Mouse (Mus musculus) MN1 (cell line): Measurements from ENCODE around the gene Ndufab1.

Source experiments
- DNase-seq: peaks from one replicate; pipeline ENCODE4 v3.0.0-alpha.2; 2016; ENCODE audit warnings: low spot score

The Ndufab1 gene

GRCm38 (mm10) chr7:122101747-122102244, at the start of gene Ndufab1:
Gene Ndufab1 (minus strand): TSS chr7:122101886.
- DNase-seq, result peak; percentile 95

- no peak for DNase-seq
These were observed 39.3 kb upstream of the Ndufab1 start for GRCm38 (mm10) chr7:122140991-122141390.

GRCm38 (mm10) chr7:122138190-122138589, 36.5 kb upstream of the Ndufab1 start:
- DNase-seq, result no peak

- DNase-seq, result no peak
These were observed 35.4 kb upstream of the Ndufab1 start for GRCm38 (mm10) chr7:122137071-122137470.

- peak; percentile 12 for DNase-seq
These were observed 33.4 kb upstream of the Ndufab1 start for GRCm38 (mm10) chr7:122135070-122135469.

- no peak for DNase-seq
These were observed 31.6 kb upstream of the Ndufab1 start for GRCm38 (mm10) chr7:122133338-122133625.

- peak; percentile 98 for DNase-seq
These were observed 31.0 kb upstream of the Ndufab1 start, which contains the start of the genes Palb2 and Dctn5 for GRCm38 (mm10) chr7:122132497-122133337. Gene Palb2 (minus strand): TSS chr7:122132985. Gene Dctn5 (plus strand): TSS chr7:122133041.

GRCm38 (mm10) chr7:122131834-122132233, 30.1 kb upstream of the Ndufab1 start:
- DNase-seq, result no peak

GRCm38 (mm10) chr7:122126946-122127345, 25.3 kb upstream of the Ndufab1 start:
- DNase-seq, result no peak

- no peak for DNase-seq
These were observed 23.9 kb upstream of the Ndufab1 start for GRCm38 (mm10) chr7:122125636-122126035.

GRCm38 (mm10) chr7:122123518-122123917, 21.8 kb upstream of the Ndufab1 start:
- DNase-seq, result no peak

- no peak for DNase-seq
These were observed 6.5 kb upstream of the Ndufab1 start for GRCm38 (mm10) chr7:122108206-122108605.

- DNase-seq, result peak; percentile 43
These were observed 506 bp downstream of the Ndufab1 start for GRCm38 (mm10) chr7:122101014-122101746.

GRCm38 (mm10) chr7:122099222-122099621, 2.5 kb downstream of the Ndufab1 start:
- peak; percentile 68 for DNase-seq

- DNase-seq, result no peak
These were observed 3.7 kb downstream of the Ndufab1 start for GRCm38 (mm10) chr7:122098009-122098408.

GRCm38 (mm10) chr7:122094564-122095330, 6.9 kb downstream of the Ndufab1 start:
- no peak for DNase-seq

- no peak for DNase-seq
These were observed 14.3 kb downstream of the Ndufab1 start for GRCm38 (mm10) chr7:122087195-122087982.

GRCm38 (mm10) chr7:122081071-122081470, 20.6 kb downstream of the Ndufab1 start:
- no peak for DNase-seq

- DNase-seq, result no peak
These were observed 21.7 kb downstream of the Ndufab1 start for GRCm38 (mm10) chr7:122079798-122080554.

GRCm38 (mm10) chr7:122074374-122074773, 27.3 kb downstream of the Ndufab1 start:
- DNase-seq, result no peak
